Mouse (Mus musculus): ENCODE results near the gene Treh.

Gene Treh

DNA sequence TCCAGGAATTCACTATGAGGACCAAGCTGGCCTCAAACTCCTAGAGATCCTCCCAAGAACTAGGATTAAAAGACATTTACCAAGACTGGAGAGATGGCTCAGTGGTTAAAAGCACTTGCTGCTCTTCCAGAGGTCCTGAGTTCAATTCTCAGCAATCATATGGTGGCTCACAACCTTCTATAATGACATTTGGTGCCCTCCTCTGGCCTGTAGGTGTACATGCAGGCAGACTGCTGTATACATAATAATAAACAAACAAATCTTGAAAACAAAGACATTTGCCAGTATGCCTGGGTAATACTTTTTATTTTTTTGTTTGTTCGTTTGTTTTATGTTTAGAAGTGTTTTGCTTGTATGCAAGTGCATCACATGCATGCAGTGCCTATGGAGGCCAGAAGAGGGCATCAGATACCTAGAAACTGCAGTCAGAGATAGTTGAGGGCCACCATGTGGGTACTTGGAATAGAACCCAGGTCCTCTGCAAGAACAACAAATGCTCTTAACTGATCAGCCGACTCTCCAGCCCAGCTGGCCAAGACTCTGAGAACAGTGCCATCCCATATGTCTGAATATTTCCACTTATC, 5.3 kb downstream of the Treh start:
- DNase-seq (ENCODE audit: low read depth), result peak; percentile 32

DNA sequence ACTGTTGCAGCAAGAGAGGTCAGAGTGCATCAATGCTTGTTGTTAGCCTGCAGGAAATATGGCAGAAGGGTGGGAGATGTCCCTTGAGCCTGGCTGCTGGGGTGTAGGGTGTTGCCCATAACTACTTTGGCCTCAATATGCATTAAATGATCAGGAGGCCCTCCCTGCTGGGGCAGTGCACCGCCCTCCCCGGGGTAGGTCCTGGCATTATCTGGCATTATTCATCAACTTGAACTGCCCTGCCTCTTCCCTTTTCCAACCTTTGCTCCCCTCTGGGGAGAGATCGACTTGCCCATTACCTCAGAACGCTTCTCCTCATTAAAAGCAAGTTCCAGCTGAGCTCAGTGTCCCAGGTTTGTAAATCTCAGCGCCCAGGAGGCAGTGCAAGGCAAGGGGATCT, 6.5 kb downstream of the Treh start:
- DNase-seq (ENCODE audit: low read depth), result no peak

DNA sequence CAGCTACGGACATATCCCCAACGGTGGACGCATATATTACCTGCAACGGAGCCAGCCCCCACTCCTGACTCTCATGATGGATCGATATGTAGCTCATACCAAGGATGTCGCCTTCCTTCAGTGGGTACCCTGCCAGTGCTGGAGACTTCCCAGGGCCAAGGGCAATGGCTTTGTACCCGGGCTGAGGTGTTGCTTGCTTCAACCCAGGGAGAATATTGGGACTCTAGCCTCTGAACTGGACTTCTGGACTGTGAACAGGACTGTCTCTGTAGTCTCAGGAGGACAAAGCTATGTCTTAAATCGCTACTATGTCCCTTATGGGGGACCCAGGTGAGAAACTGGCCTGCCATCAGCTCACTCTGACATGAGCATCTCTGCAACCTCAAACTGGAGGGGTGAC, 10.0 kb downstream of the Treh start:
- no peak for DNase-seq (ENCODE audit: low read depth)

DNA sequence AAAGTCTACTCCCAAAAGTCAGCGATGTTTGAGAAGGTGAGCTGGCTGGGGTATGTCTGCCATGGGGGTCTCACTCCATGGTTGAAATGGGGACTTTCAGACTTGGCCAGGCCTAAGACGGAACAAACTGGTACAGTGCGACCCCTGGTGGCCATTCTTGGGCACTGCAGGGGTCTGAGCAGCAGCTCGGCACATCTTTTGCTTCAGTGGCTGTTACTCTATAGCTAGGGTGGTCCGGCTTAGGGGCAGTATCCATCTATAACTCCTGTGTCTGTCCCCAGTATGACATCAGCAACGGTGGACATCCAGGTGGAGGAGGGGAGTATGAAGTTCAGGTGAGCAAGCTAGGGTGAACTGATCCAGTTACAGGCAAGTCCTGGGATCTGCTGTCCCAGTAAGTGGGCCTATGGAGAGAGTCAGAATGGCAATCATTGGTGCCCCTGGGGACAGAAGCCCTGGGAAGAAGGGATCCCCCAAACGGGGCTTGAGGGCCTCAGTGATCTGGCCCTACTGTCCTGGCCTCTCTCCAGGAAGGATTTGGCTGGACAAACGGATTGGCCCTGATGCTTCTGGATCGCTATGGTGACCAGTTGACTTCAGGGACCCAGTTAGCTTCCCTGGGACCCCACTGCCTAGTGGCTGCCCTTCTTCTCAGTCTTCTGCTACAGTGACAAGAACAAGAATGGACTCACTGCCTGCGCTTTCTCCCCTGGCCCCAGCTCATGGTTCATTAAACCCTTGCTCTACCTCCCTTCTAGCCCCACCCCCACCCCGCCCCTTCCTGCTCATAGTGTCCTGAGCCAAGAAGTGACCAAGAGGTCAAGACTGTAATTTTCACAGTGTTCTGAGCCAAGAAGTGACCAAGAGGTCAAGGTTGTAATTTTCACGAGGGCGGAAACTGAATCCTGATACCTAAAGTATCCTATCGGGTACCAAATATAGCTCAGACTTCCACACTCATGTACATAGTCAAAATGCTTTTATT, 12.6 kb downstream of the Treh start:
- DNase-seq (ENCODE audit: low read depth), result peak; percentile 65

DNA sequence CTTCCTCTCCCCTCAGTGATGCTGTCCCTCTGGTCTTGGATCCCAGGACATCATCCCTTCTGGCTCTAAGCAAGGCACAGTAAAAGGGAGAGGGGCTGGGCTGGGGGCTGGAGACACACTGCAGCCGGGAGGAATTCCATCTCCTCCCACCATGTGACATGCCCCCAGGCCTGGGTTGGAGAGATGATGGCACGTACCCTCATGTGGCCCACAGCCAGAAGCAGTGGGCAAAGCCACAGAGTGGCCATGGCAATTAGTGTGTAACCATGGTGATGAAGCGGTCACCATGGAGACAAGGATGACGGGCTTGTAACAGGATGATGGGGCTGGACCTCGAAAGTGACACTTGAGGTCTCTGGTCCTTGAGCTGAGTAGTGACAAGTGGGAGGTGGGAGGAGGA, 13.6 kb downstream of the Treh start:
- no peak for DNase-seq (ENCODE audit: low read depth)

DNA sequence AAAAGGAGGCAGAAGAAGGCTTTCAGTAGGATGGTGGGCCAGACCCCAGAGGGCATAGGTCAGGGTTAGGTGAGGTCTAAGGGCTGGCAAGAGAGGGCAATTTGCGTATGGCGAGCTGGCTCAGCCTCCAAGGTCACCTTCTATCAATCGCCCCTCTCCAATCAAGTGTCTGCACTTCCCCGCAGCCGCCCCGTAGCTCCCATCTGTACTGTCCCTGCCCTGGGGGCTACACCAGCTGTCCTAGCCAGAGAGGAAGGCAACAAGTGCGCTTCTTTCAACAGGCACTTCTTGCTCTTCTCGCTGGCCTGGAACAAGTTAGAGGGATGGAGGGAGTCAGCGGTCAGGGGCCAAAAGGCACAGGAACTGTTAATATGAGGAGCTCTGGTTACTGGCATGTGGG, 15.0 kb downstream of the Treh start:
- no peak for DNase-seq (ENCODE audit: low read depth)

DNA sequence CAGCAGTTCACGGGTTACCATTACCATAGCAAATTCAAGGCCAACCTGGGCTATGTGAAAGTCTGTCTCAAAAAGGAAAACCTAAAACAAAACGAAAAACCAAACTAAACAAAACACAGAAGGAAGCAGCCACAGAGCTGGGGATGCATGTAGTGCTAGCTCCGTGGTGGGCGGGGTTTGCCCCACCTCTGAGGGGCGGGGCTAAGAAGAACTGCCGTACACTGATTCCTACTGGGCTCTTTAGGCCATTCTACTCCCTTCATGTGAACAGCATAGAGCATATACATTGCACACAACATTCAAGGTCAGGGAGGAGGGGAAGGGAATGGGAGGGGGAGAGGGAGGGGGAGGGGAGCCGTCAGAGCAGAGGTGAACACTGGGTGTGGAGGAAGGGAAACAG, 17.6 kb downstream of the Treh start:
- DNase-seq (ENCODE audit: low read depth), result peak; percentile 43

DNA sequence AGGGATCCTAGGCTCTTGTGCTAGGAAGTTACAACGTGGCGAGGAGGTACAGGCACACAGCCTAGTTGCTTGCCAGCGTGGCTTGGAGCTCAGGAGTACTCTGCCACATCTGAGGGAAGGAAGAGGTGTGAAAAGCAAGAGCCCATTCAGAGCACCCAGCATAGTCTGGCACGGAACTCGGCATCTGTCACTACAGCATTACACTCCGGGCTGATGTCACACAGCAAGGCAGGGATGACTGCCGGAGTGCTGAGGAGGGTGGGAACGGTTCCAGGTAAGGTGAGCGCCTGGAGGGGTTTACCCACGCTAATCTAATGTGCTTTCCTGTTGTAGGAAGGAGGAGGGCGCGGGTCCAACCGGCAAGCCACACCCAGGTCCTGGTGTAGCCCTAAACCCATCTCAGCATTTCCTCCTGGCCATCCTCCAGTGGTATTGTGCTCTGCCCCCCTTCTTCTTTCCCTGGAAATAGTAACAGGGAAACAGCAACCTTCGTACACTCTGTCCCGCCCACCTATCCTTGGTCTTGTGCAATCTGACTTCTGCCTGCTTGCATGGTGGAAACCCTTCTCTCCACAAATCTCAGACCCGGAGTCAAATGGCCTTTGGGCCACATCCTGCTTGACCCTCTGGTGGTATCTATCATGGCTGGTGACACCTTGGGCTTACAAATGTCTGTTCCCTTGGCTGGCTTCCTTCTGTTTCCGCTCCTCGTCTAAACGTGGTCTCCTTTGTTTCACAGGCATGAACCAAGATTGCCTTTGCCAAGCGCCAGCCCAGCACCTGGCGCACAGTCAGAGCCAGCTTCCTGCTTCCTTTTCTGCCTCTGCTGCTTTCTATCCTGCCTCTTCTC, 18.9 kb downstream of the Treh start:
- DNase-seq (ENCODE audit: low read depth), result peak; percentile 88

DNA sequence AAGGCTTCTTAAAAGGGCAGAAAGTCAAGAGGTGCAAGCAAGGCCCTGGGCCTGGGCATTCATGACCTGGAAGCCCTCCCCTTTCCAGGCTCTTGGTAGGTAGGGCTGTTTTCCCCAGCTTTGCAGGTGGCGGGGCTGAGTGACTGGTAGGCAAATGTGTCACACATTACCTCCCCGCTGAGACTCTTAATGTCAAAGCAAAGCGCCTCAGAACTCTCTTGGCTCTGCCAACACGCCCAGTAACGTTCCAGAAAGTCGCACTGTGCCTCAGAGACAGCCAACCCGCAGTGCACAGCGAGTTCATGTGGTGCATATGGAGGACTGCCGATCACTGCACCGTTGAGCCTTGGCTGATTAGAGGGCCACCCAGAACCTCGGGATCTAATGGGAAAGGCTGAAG, 20.0 kb downstream of the Treh start:
- no peak for DNase-seq (ENCODE audit: low read depth)

DNA sequence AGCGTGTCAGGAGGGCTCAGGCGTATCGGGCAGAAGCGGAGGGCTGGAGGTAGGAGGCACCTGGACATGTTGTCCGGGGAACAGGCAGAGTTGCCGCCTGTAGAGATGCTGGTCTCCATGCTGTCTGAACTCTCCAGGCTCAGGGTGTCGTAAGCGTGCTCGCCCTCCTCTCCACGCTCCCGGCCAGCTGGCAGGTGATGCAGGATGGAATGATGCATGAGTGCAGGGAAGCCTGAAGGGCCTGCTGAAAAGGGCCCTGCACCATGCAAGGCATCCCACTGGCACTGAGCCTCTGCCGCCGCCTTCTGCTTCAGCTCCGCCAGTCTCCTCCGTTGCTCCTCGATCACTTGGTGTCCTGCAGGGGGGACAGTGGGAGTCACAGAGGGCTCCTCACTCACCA, 24.8 kb downstream of the Treh start:
- DNase-seq (ENCODE audit: low read depth), result no peak

DNA sequence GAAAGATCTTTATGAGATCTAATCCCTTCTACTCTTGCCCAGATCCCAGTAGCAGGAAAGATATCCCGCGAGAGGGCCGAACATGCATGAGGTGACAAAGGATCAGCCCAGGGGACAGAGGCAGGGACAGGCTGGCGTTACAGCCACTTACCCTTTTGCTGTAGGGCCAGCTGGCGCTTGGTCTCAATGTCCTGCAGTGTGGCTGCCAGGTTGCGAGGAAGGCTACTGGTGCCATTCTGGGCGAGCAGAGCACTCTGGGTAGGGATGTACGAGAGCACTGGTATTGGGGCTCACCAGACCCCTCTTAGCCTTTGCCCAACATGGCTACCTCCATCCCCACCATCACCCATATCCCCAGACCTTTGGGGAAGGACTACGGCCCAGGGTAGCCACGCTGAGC, 26.2 kb downstream of the Treh start:
- no peak for DNase-seq (ENCODE audit: low read depth)

DNA sequence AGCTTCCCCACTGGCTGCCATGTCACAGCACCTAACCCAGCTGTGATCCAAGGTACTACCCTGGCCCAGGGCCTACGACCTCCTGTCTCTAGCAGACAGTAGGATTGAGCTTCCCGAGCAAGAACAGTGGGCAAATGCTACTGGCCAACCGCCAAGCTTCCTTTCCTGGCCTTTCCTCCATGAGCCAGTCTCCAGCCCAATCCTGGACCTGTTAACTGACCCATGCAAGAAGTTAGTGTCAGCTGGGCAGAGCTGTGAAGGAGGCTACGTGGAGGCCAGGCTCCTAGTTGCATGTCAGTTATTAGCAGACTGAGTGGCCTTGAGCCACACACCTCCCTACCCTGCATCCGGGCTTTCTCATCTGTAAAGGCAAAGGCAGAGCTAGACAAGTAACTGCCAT, 26.7 kb downstream of the Treh start:
- no peak for DNase-seq (ENCODE audit: low read depth)

DNA sequence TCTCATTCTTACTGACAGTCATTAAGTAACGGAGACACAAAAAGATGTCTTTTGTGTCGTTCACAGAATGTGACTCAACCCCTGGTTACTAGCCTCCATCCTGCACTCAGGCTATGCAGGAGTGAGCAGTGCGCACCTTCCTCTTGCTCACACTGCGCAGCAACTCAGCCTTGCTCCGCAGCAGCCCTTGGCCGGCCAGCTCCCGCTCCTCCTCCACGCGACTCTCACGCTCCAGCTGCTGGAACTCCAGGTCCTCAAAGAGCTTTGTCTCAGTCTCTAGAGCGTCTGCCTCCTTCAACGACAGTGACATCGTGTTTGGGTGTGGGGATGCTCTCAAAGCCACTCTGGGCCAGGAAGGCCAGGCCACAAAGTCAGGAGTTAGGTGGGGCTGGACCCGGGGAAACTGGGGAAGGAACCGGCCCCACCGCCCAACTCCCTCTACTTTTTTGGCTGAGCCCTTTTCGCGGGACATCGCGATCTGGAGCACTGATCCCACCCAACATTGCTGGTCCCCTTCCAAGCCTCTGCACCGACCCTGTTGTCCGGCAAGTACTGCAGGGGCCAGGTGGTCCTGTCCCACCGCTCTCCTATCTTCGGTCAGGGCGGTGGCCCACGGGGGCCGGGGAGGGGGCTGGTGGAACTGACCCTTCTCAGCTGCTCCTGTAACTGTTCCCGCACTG, 34.9 kb downstream of the Treh start:
- no peak for DNase-seq (ENCODE audit: low read depth)

DNA sequence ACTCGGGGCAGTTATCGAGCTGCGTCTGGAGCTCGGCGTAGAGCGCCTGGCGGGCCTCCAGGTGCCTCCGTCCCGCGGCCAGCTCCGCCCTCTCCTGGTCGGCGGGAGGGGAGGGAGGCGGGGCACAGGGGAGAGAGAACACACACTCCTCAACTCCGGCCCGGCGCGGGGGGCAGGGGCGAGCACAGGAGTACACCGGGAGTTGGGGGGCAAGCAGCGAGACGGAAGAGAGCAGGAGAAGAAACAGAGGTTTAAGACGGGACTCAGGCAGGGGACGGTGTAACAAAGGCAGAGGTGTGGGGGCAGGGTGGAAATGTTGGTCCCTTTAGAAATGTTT, 35.4 kb downstream of the Treh start:
- no peak for DNase-seq (ENCODE audit: low read depth)

DNA sequence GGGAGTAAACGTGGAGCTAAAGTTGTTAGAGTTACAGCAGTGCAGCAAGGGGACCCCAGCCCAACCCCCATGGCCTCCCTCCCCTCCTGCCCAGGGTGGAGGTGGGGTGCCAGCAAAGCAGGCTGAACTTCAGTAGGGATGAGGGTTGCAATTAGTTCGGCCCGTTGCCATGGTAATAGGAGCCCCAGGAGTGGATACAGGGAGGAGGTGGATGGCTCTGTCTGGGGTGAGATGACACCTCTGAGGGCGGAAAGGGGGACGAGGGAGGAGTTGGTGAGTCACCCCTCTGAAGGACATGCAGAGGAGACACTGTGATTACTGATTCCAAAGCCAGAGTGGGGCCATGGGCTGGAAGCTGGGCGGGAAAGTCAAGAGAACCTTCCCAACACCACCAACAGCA, 35.9 kb downstream of the Treh start:
- DNase-seq (ENCODE audit: low read depth), result no peak

DNA sequence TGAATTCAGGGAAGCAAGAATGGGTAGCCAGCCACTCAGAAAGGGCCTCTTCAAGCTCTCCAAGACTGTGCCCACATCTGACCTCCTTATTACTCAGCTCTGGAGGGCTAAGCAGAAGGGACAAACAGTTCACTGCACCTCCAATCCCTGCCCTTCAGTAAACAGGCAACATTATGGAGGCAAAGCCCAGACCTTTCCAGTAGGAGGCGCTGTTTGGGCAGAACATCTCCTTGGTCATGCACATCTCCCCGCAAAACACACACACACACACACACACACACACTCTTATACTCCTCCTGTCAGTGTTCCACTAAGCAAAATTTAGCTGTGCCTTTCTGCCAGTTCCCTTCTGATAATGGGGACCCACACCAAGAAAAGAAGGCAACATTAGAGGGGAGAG, 36.6 kb downstream of the Treh start:
- DNase-seq (ENCODE audit: low read depth), result peak; percentile 76

DNA sequence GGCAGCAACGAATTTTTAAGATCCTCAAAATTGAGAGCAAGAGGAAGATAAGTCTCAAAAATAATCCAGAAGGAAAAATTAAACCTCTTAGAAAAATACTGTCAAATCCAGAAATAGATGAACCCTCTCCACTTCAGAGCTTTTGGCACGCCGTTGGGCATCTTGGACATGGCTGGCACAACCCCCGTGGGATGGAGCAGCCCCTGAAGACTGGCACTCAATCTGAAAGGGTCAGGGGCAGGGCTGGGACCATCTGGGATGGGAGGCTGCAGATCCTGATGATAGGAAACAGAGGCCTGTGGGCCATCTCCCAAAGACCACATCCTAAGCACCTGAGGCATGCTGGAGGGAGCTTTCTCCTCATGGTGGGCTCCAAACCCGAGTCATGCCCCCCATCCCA, 37.2 kb downstream of the Treh start:
- no peak for DNase-seq (ENCODE audit: low read depth)

DNA sequence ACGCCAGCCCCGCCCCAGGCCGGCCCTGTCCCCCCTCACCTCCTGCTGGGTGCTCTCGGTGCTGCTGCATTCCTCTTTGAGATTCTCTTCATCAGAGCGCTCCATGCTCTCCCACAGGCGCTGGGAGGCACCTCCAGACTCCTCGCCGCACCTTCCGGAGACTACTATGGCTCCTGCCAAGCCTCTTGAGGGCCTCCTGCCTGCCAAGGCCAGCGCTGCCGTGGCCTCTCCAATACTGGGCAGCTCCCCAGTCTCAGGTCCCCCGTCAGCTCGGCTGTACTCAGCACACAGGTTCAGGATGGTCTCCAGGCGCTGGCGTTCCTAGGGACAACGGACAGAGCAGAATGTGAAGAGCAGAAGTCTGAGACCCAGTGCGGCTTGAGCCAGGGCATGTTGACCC, 38.6 kb downstream of the Treh start:
- no peak for DNase-seq (ENCODE audit: low read depth)

DNA sequence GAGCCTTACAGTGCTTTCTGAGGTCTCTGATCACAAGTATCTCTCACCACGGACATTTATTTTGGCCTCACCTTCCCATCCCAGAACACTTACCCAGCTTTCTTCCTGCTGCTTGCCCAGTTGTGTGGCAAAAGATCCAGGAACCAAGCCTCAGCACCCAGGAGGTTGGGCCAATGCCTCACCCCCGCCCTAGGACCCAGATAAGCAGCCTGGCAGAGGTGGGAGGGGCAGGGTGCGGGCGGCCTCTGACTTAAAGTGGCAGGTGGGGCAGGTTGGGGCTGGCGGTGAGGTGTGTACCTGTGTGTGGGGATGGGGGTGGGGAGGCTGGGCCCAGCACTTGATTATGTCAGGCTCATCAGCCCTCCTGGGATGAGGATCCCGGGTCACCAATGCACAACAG, 40.0 kb downstream of the Treh start:
- DNase-seq (ENCODE audit: low read depth), result no peak

DNA sequence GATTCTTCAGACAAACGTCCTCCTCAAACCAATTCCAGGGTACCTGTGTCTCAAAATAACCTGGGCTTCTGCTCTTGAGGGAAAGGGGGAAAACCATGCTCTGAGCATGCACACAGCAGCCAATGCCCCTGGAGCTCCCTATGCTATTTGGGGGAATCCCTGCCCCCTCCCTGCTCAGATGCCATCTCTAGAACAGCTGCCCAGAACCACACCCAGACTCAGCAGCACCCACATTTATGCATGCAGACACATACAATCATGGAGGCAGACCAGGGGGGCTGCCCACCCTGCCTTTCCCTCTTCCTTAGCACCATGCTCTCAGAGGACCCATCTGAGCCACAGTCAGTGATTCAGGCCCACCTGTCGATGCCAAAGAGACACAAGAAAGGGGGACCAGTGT, 40.5 kb downstream of the Treh start:
- DNase-seq (ENCODE audit: low read depth), result no peak

DNA sequence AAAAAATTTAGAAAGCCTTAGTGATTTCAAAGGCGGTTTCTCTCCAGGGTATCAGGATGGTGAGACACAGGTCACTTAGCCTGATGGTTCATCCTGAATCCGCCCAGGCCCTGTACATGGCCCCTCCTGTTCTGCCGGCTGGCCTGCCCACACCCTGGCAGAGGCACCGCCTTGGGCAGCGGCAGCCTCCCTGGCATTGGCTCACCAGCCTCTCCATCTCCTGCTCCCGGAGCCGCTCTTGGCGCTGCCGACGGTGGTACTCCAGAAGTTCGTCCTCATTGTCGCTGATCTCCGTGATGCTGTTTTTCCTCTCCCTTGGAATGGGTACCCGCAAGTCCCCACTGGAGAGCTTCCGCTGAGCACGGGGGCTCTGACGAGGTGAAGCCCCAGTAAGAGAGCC, 42.1 kb downstream of the Treh start:
- DNase-seq (ENCODE audit: low read depth), result no peak

DNA sequence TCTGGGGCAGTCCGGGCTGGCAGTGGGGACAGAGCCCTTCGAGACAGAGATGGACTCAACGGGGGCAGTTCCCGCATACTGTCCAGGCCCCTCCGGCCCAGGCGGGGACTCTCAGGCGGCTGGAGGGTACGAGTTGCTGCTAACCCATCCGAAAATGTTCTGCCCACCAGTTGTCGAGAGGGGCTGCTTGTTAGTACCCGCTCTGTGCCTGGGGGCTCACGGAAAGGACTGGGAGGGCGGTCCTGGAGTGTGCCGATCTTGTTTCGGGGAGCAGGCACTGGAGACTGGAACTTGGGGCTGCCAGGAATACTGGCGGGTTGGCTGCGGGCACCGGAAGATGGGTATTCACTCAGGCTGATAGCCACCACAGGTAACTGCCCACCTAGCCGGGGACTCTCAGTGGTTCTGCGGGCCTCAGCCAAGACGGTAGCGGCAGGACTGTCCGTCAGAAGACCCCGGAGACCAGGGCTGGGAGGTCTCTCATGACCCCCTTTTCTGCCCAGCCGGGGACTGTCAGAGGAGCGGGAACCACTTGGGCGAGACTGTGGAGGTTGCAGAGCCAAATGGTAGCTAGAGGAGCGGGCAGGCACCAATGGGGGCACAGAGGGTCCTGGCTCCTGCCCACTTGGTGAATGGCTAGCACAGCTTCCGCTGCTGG, 42.8 kb downstream of the Treh start:
- no peak for DNase-seq (ENCODE audit: low read depth)

All from 416B (cell line).